In the genomic region with DNA sequence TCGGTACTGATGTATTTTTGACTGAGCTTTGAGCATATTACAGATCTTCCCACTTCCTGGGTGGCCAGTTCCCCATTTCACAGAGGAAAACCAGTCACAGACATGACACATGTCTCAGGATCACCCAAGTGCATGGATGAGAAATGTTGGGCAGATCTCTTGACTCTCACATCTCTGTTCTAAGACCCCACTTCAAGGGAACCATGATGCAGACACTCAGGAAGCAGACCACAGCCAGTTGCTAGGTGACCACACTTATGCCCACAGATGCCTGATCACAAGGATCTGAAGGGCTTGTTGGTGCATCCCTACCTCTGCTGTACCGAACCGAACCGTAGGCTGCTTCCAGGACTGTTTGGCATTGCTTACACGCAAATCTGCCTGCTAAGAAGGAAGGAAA, we compare ENCODE assay signal across 20 mouse cellular contexts. TPM values are rescaled to one million over a fixed set of nuclear protein-coding genes. Genes with fewer than 3 reads are reported as not detected.
"Had no signal": no experiment of that assay in that cellular context is flagged by ENCODE, and none has a peak within 500 bp of the region (broad histone marks: within the 10 kb centered on the region; RNA-seq: fewer than 3 reads in every experiment).

No protein-coding gene starts in this region.

- H3K36me3 ChIP-seq: liver, embryonic 13.5 days; midbrain, embryonic 12.5 days; midbrain, embryonic 15.5 days; neural tube, embryonic 13.5 days had no signal

- H3K27me3 ChIP-seq: liver, embryonic 13.5 days; midbrain, embryonic 12.5 days; midbrain, embryonic 15.5 days; neural tube, embryonic 13.5 days had no signal

- H3K4me2 ChIP-seq: liver, embryonic 13.5 days; midbrain, embryonic 12.5 days; midbrain, embryonic 15.5 days; neural tube, embryonic 13.5 days had no signal

- H3K4me1 ChIP-seq: liver, embryonic 13.5 days; midbrain, embryonic 12.5 days; midbrain, embryonic 15.5 days; neural tube, embryonic 13.5 days had no signal

- H3K9me3 ChIP-seq: liver, embryonic 13.5 days; midbrain, embryonic 12.5 days; midbrain, embryonic 15.5 days; neural tube, embryonic 13.5 days had no signal

- H3K9ac ChIP-seq: liver, embryonic 13.5 days; midbrain, embryonic 12.5 days; midbrain, embryonic 15.5 days; neural tube, embryonic 13.5 days had no signal

- DNase-seq: kidney, adult 2 months; kidney, postnatal 25 days; layer of hippocampus, adult 9-11 months; liver, embryonic 13.5 days; lung, adult 2 months; lung, postnatal 14 days; lung, postnatal 4 days; retina, postnatal 1 day; right cerebral cortex, postnatal 25 days; thymus, adult 2 months; thymus, postnatal 14 days; thymus, postnatal 4 days had no signal

- ATAC-seq: midbrain, embryonic 15.5 days had no signal

- H3K27ac ChIP-seq: kidney, postnatal 0 days; layer of hippocampus, adult 2 months; liver, embryonic 13.5 days; midbrain, embryonic 12.5 days; midbrain, embryonic 15.5 days; neural tube, embryonic 13.5 days; stomach, postnatal 0 days had no signal

- H3K4me3 ChIP-seq: layer of hippocampus, adult 2 months; liver, embryonic 13.5 days; midbrain, embryonic 12.5 days; midbrain, embryonic 15.5 days; neural tube, embryonic 13.5 days had no signal

RNA-seq across cellular contexts. Expression of a gene that starts 20.7 kb away (rescaled TPM):
- polyA plus RNA-seq: kidney, embryonic 14.5 days; limb, embryonic 11.5 days; midbrain, embryonic 12.5 days; midbrain, embryonic 15.5 days; neural tube, embryonic 13.5 days had no signal
